Mouse (Mus musculus) heart, postnatal 10 days (tissue): ENCODE results near the gene Wnt5a. TPM values are rescaled to one million over a fixed set of nuclear protein-coding genes. Genes with fewer than 3 reads are reported as not detected.

Source experiments
- DNase-seq, 2 experiments: peaks; one replicate each; pipeline ENCODE4 v3.0.0; 2021
- intact Hi-C: fragments of 180-260 bp; cut with DNase I; formaldehyde crosslinking; loops from one replicate; pipeline ENCODE4 v1.15.1; 2025
- total RNA-seq, 2 experiments: library from RNA; stranded (reverse); gene quantifications; 2 replicates each; pipeline ENCODE4 v1.2.3; 2021

Wnt5a gene
- total RNA-seq, 2 experiments from 2014 or later: 7.4 to 13.3 TPM

DNA sequence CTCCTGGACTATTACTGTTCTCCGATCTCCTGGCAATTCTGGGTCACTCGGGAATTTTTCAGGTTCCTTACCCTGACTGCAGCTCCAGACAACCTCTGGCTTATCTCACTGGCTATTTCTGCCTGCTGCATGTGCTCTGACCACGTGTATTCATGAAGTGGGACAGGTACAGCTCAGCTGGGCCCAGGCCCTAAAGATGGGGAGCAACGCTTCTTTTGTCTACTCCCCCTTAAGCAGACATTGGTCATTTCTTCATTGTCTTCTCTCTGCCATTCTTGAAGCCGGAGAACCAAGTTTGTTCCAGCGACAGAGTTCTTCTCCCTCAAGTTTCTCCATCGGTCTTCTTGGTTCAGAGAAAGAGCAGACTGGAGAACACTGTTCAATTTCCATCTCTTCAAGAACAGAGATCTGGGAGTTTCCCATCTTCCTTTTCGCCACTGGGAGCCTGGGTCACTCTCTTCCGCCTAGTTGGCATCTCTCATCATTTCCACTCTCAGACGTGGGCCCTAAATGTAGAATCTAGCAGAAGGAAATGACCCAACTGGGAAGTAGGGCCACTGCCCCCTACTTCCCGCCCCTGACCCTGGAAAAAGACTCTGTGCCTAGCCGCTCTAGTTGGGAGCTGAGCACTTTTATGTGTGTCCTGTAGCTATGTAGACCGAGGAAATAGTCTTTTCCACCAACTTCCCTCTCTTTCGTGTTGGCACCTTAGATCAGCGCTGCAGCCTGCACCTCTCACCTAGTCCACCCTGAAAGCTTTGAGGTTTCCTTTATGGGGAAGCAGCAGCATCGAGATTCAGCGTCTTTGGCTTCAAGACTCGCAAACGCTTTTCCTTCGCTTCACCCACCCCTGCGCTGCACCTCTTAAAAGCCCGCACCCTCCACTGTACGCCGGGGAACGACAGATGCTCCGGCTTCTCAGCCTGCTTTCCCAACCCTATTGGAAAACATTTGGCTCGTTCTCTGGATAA lies 4.0 kb downstream of the Wnt5a start:
- DNase-seq: peak in 1 of 2 experiments; percentile 6
- intact Hi-C loops: loop anchor here (5.0 kb wide), 4 partner anchors 91 to 561 kb away; no protein-coding TSS in a partner anchor

GRCm38 (mm10) chr14:28509441-28510340 lies 5.1 kb downstream of the Wnt5a start:
- intact Hi-C loops: loop anchor here (2.0 to 5.0 kb wide), 5 partner anchors 92 to 581 kb away; no protein-coding TSS in a partner anchor
- peak in 1 of 2 experiments; percentile 30 for DNase-seq

DNA sequence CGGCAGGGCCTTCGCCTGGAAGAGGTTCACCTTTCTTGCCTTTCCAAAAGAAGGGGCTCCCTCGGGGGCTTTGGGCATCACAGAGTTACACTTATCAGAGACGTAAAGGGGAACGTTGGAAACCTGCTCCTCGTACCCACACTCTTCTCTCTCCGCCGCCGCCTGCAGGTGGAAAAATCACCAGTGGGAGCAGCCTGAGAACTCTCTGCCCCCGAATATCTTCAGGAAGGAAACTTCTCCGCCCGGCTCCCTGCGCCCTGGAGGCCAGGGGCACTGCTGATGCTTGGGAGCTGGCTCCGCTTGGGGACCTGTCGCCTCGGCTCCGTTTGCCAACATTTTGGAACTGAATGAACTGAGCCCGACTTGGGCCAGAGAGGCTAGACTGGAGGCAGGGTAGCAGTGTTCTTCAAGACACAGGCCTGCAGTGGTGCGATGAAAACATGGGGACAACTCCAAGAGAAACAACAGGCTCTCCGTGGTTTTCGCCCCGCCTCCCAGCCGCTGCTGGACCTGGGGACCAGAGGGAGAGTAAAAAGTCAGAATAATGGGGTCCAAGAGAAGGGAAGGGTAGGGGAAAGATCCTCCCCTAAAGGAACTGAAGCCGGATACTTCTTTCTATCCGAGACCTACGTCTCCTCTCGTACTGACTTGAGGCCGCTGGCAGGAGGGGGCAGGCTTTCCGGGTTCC lies 5.9 kb downstream of the Wnt5a start:
- intact Hi-C loops: loop anchor here (2.0 kb wide), 1 partner anchor 580 kb away; no protein-coding TSS in a partner anchor
- peak; percentile 32 to 34 for DNase-seq

DNA sequence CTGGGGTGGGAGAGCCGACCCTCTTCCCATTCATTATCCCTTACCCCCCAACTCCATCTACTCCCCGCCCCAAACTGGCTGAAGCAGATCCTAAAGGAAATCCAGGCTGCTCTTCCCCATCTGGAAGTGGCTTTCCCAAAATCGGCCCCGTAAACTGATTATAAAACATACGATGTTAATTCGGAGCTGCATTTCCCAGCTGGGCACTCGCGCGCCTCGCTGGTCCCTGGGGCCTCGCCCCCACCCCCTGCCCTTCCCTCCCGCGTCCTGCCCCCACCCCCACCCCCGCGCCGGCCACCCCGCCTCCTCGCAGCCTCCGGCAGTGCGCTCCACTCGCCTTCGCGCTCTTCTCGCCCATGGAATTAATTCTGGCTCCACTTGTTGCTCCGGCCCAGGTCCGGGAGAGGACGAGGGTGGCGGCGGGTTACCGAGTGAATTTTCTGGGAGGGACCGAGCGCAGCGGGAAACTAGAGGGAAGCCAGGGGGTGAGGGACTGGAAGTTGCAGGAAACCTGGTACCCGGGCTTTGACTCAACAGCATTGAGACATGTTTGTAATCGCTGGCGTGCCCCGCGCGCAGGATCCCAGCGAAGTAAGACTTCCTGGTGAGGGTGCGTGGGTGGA lies 6.6 kb downstream of the Wnt5a start:
- intact Hi-C loops: loop anchor here (2.0 kb wide), 1 partner anchor 580 kb away; no protein-coding TSS in a partner anchor
- peak; percentile 30 to 34 for DNase-seq

DNA sequence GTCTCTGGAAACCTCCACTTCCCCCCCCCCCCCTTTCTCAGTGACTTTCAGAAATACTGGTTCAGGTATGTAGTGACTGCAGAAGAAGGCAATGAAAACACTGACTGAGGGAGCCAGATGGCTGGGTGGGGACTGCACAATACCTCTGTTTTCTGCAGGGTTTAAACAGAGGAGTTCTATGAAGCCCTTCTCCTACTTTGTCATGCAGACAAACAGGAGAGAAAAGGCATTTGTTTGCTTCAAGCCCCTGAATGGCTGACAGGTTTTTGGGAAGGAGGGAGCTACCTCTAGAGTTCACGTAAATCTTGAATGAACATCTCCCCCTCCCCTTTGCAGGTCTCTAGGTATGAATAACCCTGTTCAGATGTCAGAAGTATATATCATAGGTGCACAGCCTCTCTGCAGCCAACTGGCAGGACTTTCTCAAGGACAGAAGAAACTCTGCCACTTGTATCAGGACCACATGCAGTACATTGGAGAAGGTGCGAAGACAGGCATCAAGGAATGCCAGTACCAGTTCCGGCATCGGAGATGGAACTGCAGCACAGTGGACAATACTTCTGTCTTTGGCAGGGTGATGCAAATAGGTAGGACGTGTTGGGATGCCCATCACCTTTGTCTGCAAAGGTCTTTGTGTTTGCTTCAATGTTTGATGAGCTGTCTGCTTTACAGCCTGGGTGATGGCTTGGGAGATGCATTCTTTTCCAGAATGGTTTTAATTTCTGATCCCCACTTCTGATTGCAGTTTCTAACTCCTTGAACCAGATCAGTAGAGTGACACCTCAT lies 8.4 kb downstream of the Wnt5a start:
- DNase-seq: no peak
- intact Hi-C loops: no loop called here

- intact Hi-C loops: no loop called here
- no peak for DNase-seq
Measured at GRCm38 (mm10) chr14:28514171-28514570, 9.6 kb downstream of the Wnt5a start.

DNA sequence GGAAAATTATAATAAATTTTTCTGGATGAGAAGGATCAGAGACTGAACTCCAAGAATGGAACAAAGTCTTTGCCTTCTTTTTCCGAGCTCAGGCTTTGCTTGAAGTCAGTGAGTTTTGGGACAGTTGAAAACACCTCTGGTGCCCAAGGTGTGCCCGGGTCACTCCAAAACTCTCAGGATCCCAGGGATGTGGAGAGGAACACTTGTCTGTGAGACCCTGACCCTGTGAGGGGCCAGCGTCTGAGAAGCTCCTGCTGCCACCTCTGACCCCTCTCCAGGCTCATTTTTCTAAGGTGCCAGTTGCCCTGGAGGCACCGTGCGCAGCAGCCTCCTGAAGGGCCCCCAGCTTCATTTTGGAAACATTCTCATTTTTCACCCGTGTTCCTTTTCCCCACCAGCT lies 10.8 kb downstream of the Wnt5a start:
- no peak for DNase-seq
- intact Hi-C loops: no loop called here

- no peak for DNase-seq
- intact Hi-C loops: no loop called here
Measured at GRCm38 (mm10) chr14:28517631-28518560, 13.3 kb downstream of the Wnt5a start.

DNA sequence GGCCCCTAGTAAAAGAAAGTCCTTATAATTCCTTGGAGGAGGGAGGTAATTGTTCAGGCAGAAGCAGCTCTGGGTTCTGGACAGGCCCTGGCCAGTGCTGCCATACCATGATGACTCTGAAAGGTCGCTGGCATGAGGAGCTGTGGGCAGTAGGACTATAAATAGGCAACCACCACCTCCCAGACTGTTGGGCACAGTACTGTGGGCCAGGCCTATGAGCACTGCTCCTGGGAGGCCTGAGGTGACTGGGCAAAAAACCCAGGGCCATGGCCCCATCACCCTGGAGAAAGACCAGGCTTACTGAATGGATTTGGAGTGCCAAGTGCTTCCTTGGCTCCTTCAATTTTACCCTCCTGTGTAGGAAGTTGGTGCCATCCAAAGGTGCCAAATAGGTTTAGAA lies 16.6 kb downstream of the Wnt5a start:
- DNase-seq: peak in 1 of 2 experiments; percentile 38
- intact Hi-C loops: no loop called here

- intact Hi-C loops: no loop called here
Measured at GRCm38 (mm10) chr14:28522611-28523010, 18.1 kb downstream of the Wnt5a start.

GRCm38 (mm10) chr14:28525566-28525965 lies 21.0 kb downstream of the Wnt5a start:
- intact Hi-C loops: no loop called here
- DNase-seq: no peak

More at GRCm38 (mm10) chr14:28522611-28523010, 18.1 kb downstream of the Wnt5a start:
- DNase-seq: no peak

DNA sequence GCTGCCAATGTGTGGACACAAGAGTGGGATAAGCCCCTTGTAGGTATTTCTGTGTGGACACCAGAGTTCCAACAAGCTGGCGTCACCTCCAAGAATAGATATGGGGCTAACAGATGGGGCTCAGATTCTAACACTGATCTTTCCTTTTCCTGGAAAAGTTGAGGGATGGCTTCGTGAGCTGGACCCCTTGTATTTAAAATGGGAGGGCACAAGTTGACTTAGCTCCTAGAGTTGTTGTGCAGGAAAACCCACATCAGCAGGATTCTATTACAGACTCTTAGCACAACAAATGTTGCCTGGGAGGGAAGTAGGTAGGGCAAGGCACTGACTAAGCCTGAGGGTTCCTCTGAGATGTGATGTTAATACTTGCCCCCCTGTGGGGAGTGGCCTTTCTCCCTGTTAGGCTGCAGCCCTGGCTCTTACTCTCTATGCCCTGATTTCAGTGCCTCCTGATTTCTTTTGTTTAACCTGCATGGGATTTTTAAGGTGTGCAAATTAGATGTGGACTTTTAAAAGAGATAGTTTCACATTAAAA lies 23.7 kb downstream of the Wnt5a start:
- DNase-seq: no peak
- intact Hi-C loops: no loop called here

- no peak for DNase-seq
- intact Hi-C loops: no loop called here
Measured at GRCm38 (mm10) chr14:28531531-28531930, 27.0 kb downstream of the Wnt5a start.

DNA sequence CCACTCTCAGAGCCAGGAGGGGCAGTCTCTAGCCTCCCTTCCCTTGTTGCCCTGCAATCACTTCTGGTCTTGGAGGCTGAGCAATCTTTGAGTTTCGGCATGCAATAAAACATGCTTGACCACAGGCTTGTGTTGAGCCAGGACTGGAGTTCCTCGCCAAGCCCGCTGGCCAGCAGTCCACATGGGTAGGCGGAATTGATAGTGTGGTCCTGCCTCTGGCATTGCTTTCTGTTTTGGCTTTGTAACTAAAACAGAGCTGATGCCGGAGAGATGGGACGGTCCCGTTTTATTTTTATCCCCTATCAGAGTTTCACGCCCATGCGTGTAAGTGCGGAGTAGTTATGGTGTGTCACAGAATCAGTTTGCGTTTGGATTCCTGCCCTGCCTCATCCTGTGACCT lies 28.4 kb downstream of the Wnt5a start:
- peak; percentile 80 to 81 for DNase-seq
- intact Hi-C loops: no loop called here

DNA sequence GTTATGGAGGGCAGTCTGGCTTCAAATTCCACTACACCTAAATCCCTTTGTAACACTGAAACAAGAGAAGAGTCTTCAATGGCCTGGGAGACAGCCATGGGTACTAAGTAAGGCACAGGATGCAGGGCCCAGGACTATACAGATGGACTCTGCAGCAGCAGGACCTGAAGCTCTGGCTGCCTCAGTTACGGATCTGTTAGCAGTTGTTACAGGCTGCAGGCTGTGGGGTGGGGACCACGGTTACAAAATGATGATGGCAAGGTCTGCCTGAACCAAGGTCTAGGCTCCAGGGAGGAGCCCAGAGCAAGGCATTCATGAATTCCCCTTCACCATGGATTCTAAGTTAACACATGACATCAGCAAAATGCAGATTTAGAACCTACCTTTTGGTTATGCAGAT lies 29.3 kb downstream of the Wnt5a start:
- intact Hi-C loops: no loop called here

GRCm38 (mm10) chr14:28535814-28536213 lies 31.3 kb downstream of the Wnt5a start:
- intact Hi-C loops: no loop called here
- peak; percentile 54 for DNase-seq

More for the DNA sequence above, 29.3 kb downstream of the Wnt5a start:
- no peak for DNase-seq

- intact Hi-C loops: no loop called here
- DNase-seq: no peak
Measured at GRCm38 (mm10) chr14:28539577-28539976, 35.0 kb downstream of the Wnt5a start.
